Mouse (Mus musculus): ENCODE results near the gene Pld4. TPM values are rescaled to one million over a fixed set of nuclear protein-coding genes. Genes with fewer than 3 reads are reported as not detected.

Gene Pld4
- polyA plus RNA-seq, 1 experiment from 2014 or later: 6.0 TPM

DNA sequence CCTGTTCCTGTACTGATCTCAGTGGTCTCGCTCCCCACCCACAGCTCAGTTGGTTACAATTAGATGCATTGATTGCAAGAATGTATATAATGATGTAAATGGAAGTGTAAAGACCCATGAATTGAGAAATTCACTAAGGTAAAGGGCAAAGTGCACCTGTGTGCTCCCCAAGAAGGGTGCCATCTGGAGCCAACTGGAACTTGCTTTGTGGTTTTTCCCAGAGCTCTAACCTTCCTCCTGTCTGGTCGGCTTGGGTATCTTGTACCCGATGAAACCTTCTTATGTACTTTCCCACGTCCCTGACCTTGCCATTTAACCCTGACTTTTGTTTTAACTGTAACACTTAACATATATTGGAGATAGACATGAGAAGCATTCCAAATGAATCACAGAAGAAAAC, 4.6 kb upstream of the Pld4 start:
- 70% methylated on average over 4 of the region's 4 CpGs for WGBS
- H3K36me3 ChIP-seq (ENCODE audit: control insufficient read depth, insufficient read depth, low read length): no peaks in the 10 kb centered on the region

DNA sequence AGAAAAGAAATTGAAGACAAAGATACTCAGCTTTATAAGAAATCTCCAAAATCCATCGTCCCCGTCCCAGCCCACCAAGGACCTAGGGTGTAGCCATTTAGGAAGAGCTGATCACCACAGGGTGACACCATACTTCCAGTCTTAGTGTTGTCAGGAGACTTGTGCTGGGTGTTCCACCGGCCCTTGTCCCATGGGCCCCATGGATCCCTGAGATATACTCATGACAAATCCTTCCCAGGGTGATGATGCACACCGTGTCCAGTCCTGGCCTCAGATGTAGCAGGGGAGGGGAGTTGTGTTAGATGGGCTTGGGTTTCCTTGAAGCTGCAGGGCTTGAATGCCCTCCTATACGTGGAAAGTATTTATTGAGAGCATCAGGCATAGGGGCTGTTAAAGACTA, 2.6 kb upstream of the Pld4 start:
- Histone ChIP-seq H3K4me3 (replicated peaks; ENCODE audit: low read depth, low read length) (no peak overlapping the region), H3K27ac (replicated peaks; ENCODE audit: low read depth, low read length) (no peak overlapping the region), H3K9me3 (ENCODE audit: control insufficient read depth, low read length) (no peaks in the 10 kb centered on the region), H3K36me3 (ENCODE audit: control insufficient read depth, insufficient read depth, low read length) (no peaks in the 10 kb centered on the region), H3K9ac (replicated peaks; ENCODE audit: low read length) (no peak overlapping the region), H3K4me2 (ENCODE audit: low read length) (no peak overlapping the region), H3K27me3 (ENCODE audit: control insufficient read depth, insufficient read depth, low read length) (no peaks in the 10 kb centered on the region), H3K4me1 (ENCODE audit: control insufficient read depth, insufficient read depth, low read length) (no peaks in the 10 kb centered on the region)
- ATAC-seq (ENCODE audit: low FRiP score, low TSS enrichment) (no peak), DNase-seq (no peak)
- WGBS: 88% methylated on average over 5 of the region's 5 CpGs

More for the DNA sequence above, 4.6 kb upstream of the Pld4 start:
- no peak overlapping the region for H3K4me3 ChIP-seq (replicated peaks; ENCODE audit: low read depth, low read length)
- no peak overlapping the region for H3K9ac ChIP-seq (replicated peaks; ENCODE audit: low read length)
- no peaks in the 10 kb centered on the region for H3K4me1 ChIP-seq (ENCODE audit: control insufficient read depth, insufficient read depth, low read length)
- ATAC-seq (ENCODE audit: low FRiP score, low TSS enrichment) (no peak), DNase-seq (no peak)
- no peaks in the 10 kb centered on the region for H3K27me3 ChIP-seq (ENCODE audit: control insufficient read depth, insufficient read depth, low read length)
- H3K27ac ChIP-seq (replicated peaks; ENCODE audit: low read depth, low read length): no peak overlapping the region
- H3K4me2 ChIP-seq (ENCODE audit: low read length): no peak overlapping the region
- H3K9me3 ChIP-seq (ENCODE audit: control insufficient read depth, low read length): no peaks in the 10 kb centered on the region

DNA sequence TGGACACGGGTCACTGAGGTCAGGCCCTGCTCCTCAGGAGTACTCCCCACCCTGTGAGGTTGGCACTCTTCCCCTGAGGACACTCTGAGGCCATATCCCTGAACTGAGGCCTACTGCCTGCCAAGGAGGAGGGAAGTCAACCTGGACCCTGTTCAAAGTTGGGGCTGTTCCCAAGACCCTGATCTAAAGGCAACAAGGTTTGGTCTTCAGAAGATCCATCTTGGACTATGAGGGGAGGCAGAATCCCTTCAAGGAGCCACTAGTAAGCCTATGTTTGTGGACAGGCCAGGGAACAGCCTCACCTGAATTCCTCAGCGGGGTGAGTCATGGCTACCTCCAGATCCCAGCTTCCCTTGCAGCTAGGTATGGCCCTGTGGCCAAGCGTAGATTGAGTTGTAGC, 984 bp upstream of the Pld4 start:
- H3K27me3 ChIP-seq (ENCODE audit: control insufficient read depth, insufficient read depth, low read length): no peaks in the 10 kb centered on the region
- H3K36me3 ChIP-seq (ENCODE audit: control insufficient read depth, insufficient read depth, low read length): no peaks in the 10 kb centered on the region
- no peak overlapping the region for H3K4me2 ChIP-seq (ENCODE audit: low read length)
- no peak for DNase-seq
- no peaks in the 10 kb centered on the region for H3K4me1 ChIP-seq (ENCODE audit: control insufficient read depth, insufficient read depth, low read length)
- H3K27ac ChIP-seq (replicated peaks; ENCODE audit: low read depth, low read length): no peak overlapping the region
- ATAC-seq (ENCODE audit: low FRiP score, low TSS enrichment): no peak
- WGBS: 87% methylated on average over 3 of the region's 3 CpGs
- H3K9me3 ChIP-seq (ENCODE audit: control insufficient read depth, low read length): no peaks in the 10 kb centered on the region
- H3K4me3 ChIP-seq (replicated peaks; ENCODE audit: low read depth, low read length): no peak overlapping the region
- H3K9ac ChIP-seq (replicated peaks; ENCODE audit: low read length): no peak overlapping the region

GRCm38 (mm10) chr12:112761411-112761810, 956 bp downstream of the Pld4 start:
- no peak for DNase-seq

GRCm38 (mm10) chr12:112762018-112762417, 1.6 kb downstream of the Pld4 start:
- Histone ChIP-seq H3K4me2 (ENCODE audit: low read length) (no peak overlapping the region), H3K4me1 (ENCODE audit: control insufficient read depth, insufficient read depth, low read length) (no peaks in the 10 kb centered on the region), H3K4me3 (replicated peaks; ENCODE audit: low read depth, low read length) (no peak overlapping the region), H3K27me3 (ENCODE audit: control insufficient read depth, insufficient read depth, low read length) (no peaks in the 10 kb centered on the region), H3K9me3 (ENCODE audit: control insufficient read depth, low read length) (no peaks in the 10 kb centered on the region), H3K9ac (replicated peaks; ENCODE audit: low read length) (no peak overlapping the region), H3K27ac (replicated peaks; ENCODE audit: low read depth, low read length) (no peak overlapping the region), H3K36me3 (ENCODE audit: control insufficient read depth, insufficient read depth, low read length) (no peaks in the 10 kb centered on the region)
- WGBS: 85% methylated on average over 3 of the region's 3 CpGs
- no peak for DNase-seq
- no peak for ATAC-seq (ENCODE audit: low FRiP score, low TSS enrichment)

More at GRCm38 (mm10) chr12:112761411-112761810, 956 bp downstream of the Pld4 start:
- H3K9ac ChIP-seq (replicated peaks; ENCODE audit: low read length): no peak overlapping the region
- no peaks in the 10 kb centered on the region for H3K27me3 ChIP-seq (ENCODE audit: control insufficient read depth, insufficient read depth, low read length)
- no peaks in the 10 kb centered on the region for H3K4me1 ChIP-seq (ENCODE audit: control insufficient read depth, insufficient read depth, low read length)
- H3K27ac ChIP-seq (replicated peaks; ENCODE audit: low read depth, low read length): no peak overlapping the region
- no peak for ATAC-seq (ENCODE audit: low FRiP score, low TSS enrichment)
- H3K4me3 ChIP-seq (replicated peaks; ENCODE audit: low read depth, low read length): no peak overlapping the region
- no peak overlapping the region for H3K4me2 ChIP-seq (ENCODE audit: low read length)
- no peaks in the 10 kb centered on the region for H3K36me3 ChIP-seq (ENCODE audit: control insufficient read depth, insufficient read depth, low read length)
- 90% methylated on average over 4 of the region's 4 CpGs for WGBS
- no peaks in the 10 kb centered on the region for H3K9me3 ChIP-seq (ENCODE audit: control insufficient read depth, low read length)

DNA sequence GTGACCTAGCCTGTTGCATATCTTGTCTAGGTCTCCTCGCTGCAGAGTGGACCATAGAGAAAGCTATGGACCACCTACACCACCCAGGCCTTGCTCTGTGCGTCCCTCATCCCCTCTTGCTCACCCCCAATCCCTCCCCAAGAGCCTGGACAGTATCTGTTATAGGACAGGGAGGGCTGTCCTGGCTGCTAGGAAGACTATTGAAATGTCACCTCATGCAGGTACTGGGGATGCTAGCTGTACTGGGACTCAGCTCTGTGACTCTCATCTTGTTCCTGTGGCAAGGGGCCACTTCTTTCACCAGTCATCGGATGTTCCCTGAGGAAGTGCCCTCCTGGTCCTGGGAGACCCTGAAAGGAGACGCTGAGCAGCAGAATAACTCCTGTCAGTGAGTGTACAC, 2.7 kb downstream of the Pld4 start:
- H3K9me3 ChIP-seq (ENCODE audit: control insufficient read depth, low read length): no peaks in the 10 kb centered on the region
- no peak for DNase-seq
- no peak overlapping the region for H3K9ac ChIP-seq (replicated peaks; ENCODE audit: low read length)
- no peaks in the 10 kb centered on the region for H3K27me3 ChIP-seq (ENCODE audit: control insufficient read depth, insufficient read depth, low read length)
- H3K27ac ChIP-seq (replicated peaks; ENCODE audit: low read depth, low read length): no peak overlapping the region
- 81% methylated on average over 4 of the region's 4 CpGs for WGBS
- H3K4me2 ChIP-seq (ENCODE audit: low read length): no peak overlapping the region
- H3K4me1 ChIP-seq (ENCODE audit: control insufficient read depth, insufficient read depth, low read length): no peaks in the 10 kb centered on the region
- no peaks in the 10 kb centered on the region for H3K36me3 ChIP-seq (ENCODE audit: control insufficient read depth, insufficient read depth, low read length)
- ATAC-seq (ENCODE audit: low FRiP score, low TSS enrichment): no peak
- no peak overlapping the region for H3K4me3 ChIP-seq (replicated peaks; ENCODE audit: low read depth, low read length)

GRCm38 (mm10) chr12:112764141-112764540, 3.7 kb downstream of the Pld4 start:
- H3K4me3 ChIP-seq (replicated peaks; ENCODE audit: low read depth, low read length): no peak overlapping the region
- H3K9me3 ChIP-seq (ENCODE audit: control insufficient read depth, low read length): no peaks in the 10 kb centered on the region
- no peak overlapping the region for H3K27ac ChIP-seq (replicated peaks; ENCODE audit: low read depth, low read length)
- H3K9ac ChIP-seq (replicated peaks; ENCODE audit: low read length): no peak overlapping the region
- WGBS: 80% methylated on average over 5 of the region's 5 CpGs
- no peaks in the 10 kb centered on the region for H3K27me3 ChIP-seq (ENCODE audit: control insufficient read depth, insufficient read depth, low read length)
- no peak overlapping the region for H3K4me2 ChIP-seq (ENCODE audit: low read length)
- H3K4me1 ChIP-seq (ENCODE audit: control insufficient read depth, insufficient read depth, low read length): no peaks in the 10 kb centered on the region
- ATAC-seq (ENCODE audit: low FRiP score, low TSS enrichment): no peak
- no peaks in the 10 kb centered on the region for H3K36me3 ChIP-seq (ENCODE audit: control insufficient read depth, insufficient read depth, low read length)
- DNase-seq: no peak

DNA sequence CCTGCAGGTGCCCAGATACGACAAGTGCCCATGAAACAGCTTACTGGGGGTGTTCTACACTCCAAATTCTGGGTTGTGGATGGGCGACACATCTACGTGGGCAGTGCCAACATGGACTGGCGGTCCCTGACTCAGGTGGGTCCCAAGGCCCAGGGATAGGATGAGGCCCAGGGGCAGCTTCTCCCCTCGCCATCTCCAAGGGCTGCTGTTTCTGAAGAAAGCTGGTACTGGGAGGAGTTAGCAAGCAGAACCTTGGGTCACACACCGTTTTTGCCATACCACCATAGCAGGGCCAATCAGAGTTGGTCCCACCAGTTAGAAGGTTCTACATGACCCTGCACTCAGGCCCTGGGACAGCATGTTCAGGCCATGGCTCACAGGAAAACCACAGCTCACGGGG, 4.5 kb downstream of the Pld4 start:
- Histone ChIP-seq H3K4me2 (ENCODE audit: low read length) (no peak overlapping the region), H3K9me3 (ENCODE audit: control insufficient read depth, low read length) (no peaks in the 10 kb centered on the region), H3K27me3 (ENCODE audit: control insufficient read depth, insufficient read depth, low read length) (no peaks in the 10 kb centered on the region), H3K9ac (replicated peaks; ENCODE audit: low read length) (no peak overlapping the region), H3K4me3 (replicated peaks; ENCODE audit: low read depth, low read length) (no peak overlapping the region), H3K4me1 (ENCODE audit: control insufficient read depth, insufficient read depth, low read length) (no peaks in the 10 kb centered on the region), H3K27ac (replicated peaks; ENCODE audit: low read depth, low read length) (no peak overlapping the region), H3K36me3 (ENCODE audit: control insufficient read depth, insufficient read depth, low read length) (no peaks in the 10 kb centered on the region)
- no peak for ATAC-seq (ENCODE audit: low FRiP score, low TSS enrichment)
- WGBS: 88% methylated on average over 7 of the region's 7 CpGs
- DNase-seq: no peak

- no peaks in the 10 kb centered on the region for H3K27me3 ChIP-seq (ENCODE audit: control insufficient read depth, insufficient read depth, low read length)
- H3K36me3 ChIP-seq (ENCODE audit: control insufficient read depth, insufficient read depth, low read length): no peaks in the 10 kb centered on the region
- ATAC-seq (ENCODE audit: low FRiP score, low TSS enrichment) (no peak), DNase-seq (no peak)
- no peak overlapping the region for H3K4me3 ChIP-seq (replicated peaks; ENCODE audit: low read depth, low read length)
- no peaks in the 10 kb centered on the region for H3K9me3 ChIP-seq (ENCODE audit: control insufficient read depth, low read length)
- no peaks in the 10 kb centered on the region for H3K4me1 ChIP-seq (ENCODE audit: control insufficient read depth, insufficient read depth, low read length)
- 92% methylated on average over 7 of the region's 7 CpGs for WGBS
- no peak overlapping the region for H3K27ac ChIP-seq (replicated peaks; ENCODE audit: low read depth, low read length)
- H3K9ac ChIP-seq (replicated peaks; ENCODE audit: low read length): no peak overlapping the region
- no peak overlapping the region for H3K4me2 ChIP-seq (ENCODE audit: low read length)
Observed at GRCm38 (mm10) chr12:112766586-112766985, 6.1 kb downstream of the Pld4 start.

Data from midbrain, embryonic 14.5 days (tissue).